Mouse (Mus musculus): ENCODE measurements around the gene Gm10428.

GRCm38 (mm10) chr11:62708252-62708651 lies 44.6 kb upstream of the Gm10428 start:
- no peak for TF ChIP-seq POLR2A (IDR thresholded peaks at IDR 0.05; ENCODE audit: borderline replicate concordance, low read depth, low read length)
- no peak for TF ChIP-seq CTCF (IDR thresholded peaks at IDR 0.05; ENCODE audit: low read depth, low read length)
